Mouse (Mus musculus) forebrain, postnatal 0 days (tissue): ENCODE data around the gene Ncln. TPM values are rescaled to one million over a fixed set of nuclear protein-coding genes. Genes with fewer than 3 reads are reported as not detected.

Experiments used
- ATAC-seq: fragments of 200-750 bp; cut with Nextera tagmentation; 2 replicates; pipeline ENCODE4 v1.8.0; 2017; ENCODE audit warnings: mild to moderate bottlenecking, moderate library complexity
- DNase-seq: peaks from one replicate; pipeline ENCODE4 v3.0.0-alpha.2; 2015
- H3K27ac ChIP-seq: fragments of 300-500 bp; sonication (generic); 2 replicates; pipeline ENCODE4 v1.5.1; 2014; ENCODE audit warnings: low read depth, mild to moderate bottlenecking, antibody characterized with exemption, low read length, moderate library complexity, mixed read lengths
- H3K27me3 ChIP-seq: fragments of 300-500 bp; sonication (generic); 2 replicates; pipeline ENCODE4 v1.6.1; 2014; ENCODE audit warnings: mild to moderate bottlenecking, low read length, mixed read lengths; ENCODE audit not compliant: insufficient read depth
- H3K36me3 ChIP-seq: fragments of 300-500 bp; sonication (generic); 2 replicates; pipeline ENCODE4 v1.6.1; 2014; ENCODE audit warnings: mild to moderate bottlenecking, moderate library complexity; ENCODE audit not compliant: insufficient read depth
- H3K4me1 ChIP-seq: fragments of 300-500 bp; sonication (generic); 2 replicates; pipeline ENCODE4 v1.6.1; 2014; ENCODE audit warnings: antibody characterized with exemption; ENCODE audit not compliant: insufficient read depth
- H3K4me2 ChIP-seq: fragments of 300-500 bp; sonication (generic); 2 replicates; pipeline ENCODE4 v1.6.1; 2014; ENCODE audit warnings: low read depth, mild to moderate bottlenecking, moderate library complexity
- H3K4me3 ChIP-seq: fragments of 300-500 bp; sonication (generic); 2 replicates; pipeline ENCODE4 v1.5.1; 2014; ENCODE audit warnings: low read depth, low read length, mixed read lengths
- H3K9ac ChIP-seq: fragments of 300-500 bp; sonication (generic); 2 replicates; pipeline ENCODE4 v1.6.1; 2014; ENCODE audit warnings: mild to moderate bottlenecking
- H3K9me3 ChIP-seq: fragments of 300-500 bp; sonication (generic); 2 replicates; pipeline ENCODE4 v1.6.1; 2016; ENCODE audit warnings: low read length
- CTCF ChIP-seq: sonication (generic); IDR thresholded peaks from 2 replicates; pipeline ENCODE4 v1.5.1; 2016; ENCODE audit warnings: antibody characterized with exemption, control low read depth, low read depth
- WGBS: fragments of 180-500 bp; shearing (Covaris S2); extraction: QIAGEN DNeasy Blood & Tissue Kit; methylation state at CpG from one replicate; pipeline ENCODE4 v1.1.7; 2014; 5-methylcytosine and 5-hydroxymethylcytosine counted together
- polyA plus RNA-seq: library from polyadenylated mRNA; unstranded; fragments of >200 nt; fragmentation: Nextera tagmentation; extraction: Ambion mirVana; gene quantifications from 2 replicates; pipeline ENCODE4 v1.2.1, GENCODE M21; 2015
- total RNA-seq: library from RNA; depleted of rRNA; stranded (reverse); fragments of >200 nt; gene quantifications from 2 replicates; pipeline ENCODE4 v1.2.3, GENCODE M21; 2014

Gene Ncln
- total and polyA plus RNA-seq, 2 experiments from 2014 or later: 65.0 to 105 TPM

DNA sequence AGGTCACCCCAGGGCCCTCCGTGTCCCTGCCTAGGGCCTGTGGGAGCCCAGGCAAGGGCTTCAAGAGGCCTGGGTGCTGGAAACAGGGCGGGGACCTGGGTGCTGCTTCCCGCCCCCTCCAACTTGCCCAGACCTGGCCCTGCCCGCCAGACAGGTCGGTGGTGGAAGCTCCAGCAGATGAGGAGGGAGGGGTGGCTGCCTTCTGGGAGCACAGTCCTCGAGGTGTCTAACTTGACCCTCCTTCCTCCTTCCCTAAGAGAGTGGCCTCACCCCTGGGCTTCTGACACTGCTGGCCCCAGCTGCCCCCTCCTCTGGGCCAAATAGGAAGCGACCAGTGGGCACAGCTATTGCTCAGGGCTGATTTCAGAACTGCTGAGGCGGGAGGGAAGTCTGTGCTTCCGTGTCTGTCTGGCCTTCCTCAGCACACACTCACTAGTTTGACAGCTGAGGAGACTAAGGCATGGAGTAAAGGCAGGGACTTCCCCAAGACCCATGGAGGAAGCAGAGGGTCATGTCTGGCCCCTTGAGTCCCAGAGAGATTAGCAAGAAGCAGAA, 27.9 kb upstream of the Ncln start, which contains the start of gene Gna15:
Gna15 (minus strand) TSS at position 175 of the 555 bp plus-strand sequence.
- H3K4me3 ChIP-seq: no peak within 1 kb of the TSS
- ATAC-seq (no peak), DNase-seq (no peak)
- no peak within 1 kb of the TSS for H3K9ac ChIP-seq
- H3K36me3 ChIP-seq: peaks cover 14% of the 10 kb centered on the region
- H3K4me1 ChIP-seq: no peaks in the 10 kb centered on the region
- TF ChIP-seq CTCF: no peak
- H3K9me3 ChIP-seq: no peaks in the 10 kb centered on the region
- H3K4me2 ChIP-seq: no peak within 1 kb of the TSS
- no peaks in the 10 kb centered on the region for H3K27me3 ChIP-seq
- no peak within 1 kb of the TSS for H3K27ac ChIP-seq
- WGBS: 30% methylated on average over 9 of the region's 9 CpGs

DNA sequence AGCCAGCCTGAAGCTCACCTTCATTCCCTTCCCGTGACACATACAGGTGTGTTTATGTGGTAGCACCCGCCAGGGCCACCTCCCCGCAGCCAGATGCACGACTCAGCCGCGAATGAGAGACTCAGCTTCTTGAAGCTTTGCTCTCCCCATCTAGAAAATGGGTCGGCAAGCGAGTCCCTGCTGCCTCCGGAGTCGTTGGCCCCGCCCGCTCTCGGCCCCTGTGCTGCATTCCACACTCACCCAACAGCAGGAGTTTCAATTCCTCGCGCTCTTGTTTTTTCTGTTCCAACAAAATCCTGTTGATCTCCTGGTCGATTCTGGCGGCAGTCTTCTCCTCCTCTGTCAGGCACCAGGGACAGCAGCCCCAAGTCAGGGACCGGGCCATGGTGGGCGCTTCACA, 27.4 kb upstream of the Ncln start:
- DNase-seq (no peak), ATAC-seq (no peak)
- Histone ChIP-seq H3K27ac (no peak overlapping the region), H3K36me3 (peaks cover 9% of the 10 kb centered on the region; the same call in 1 of the 2 replicates), H3K4me3 (no peak overlapping the region), H3K4me1 (no peaks in the 10 kb centered on the region), H3K27me3 (no peaks in the 10 kb centered on the region), H3K9me3 (no peaks in the 10 kb centered on the region), H3K9ac (no peak overlapping the region), H3K4me2 (no peak overlapping the region)
- 26% methylated on average over 19 of the region's 19 CpGs for WGBS
- no peak for TF ChIP-seq CTCF

- H3K9ac ChIP-seq: no peak overlapping the region
- TF ChIP-seq CTCF: no peak
- H3K4me2 ChIP-seq: no peak overlapping the region
- H3K27me3 ChIP-seq: no peaks in the 10 kb centered on the region
- H3K4me1 ChIP-seq: no peaks in the 10 kb centered on the region
- no peaks in the 10 kb centered on the region for H3K9me3 ChIP-seq
- no peak overlapping the region for H3K4me3 ChIP-seq
- no peak for DNase-seq
- no peak overlapping the region for H3K27ac ChIP-seq
- WGBS: 80% methylated on average over 6 of the region's 6 CpGs
- peaks cover 5% of the 10 kb centered on the region; the same call in 1 of the 2 replicates for H3K36me3 ChIP-seq
- no peak for ATAC-seq
Observed at GRCm38 (mm10) chr10:81523142-81523541, 26.9 kb upstream of the Ncln start.

GRCm38 (mm10) chr10:81519978-81520365, 23.8 kb upstream of the Ncln start:
- no peak for TF ChIP-seq CTCF
- Histone ChIP-seq H3K4me1 (no peaks in the 10 kb centered on the region), H3K27me3 (no peaks in the 10 kb centered on the region), H3K9me3 (no peaks in the 10 kb centered on the region), H3K4me2 (no peak overlapping the region), H3K9ac (no peak overlapping the region), H3K36me3 (no peaks in the 10 kb centered on the region), H3K4me3 (no peak overlapping the region), H3K27ac (no peak overlapping the region)
- 76% methylated on average over 3 of the region's 3 CpGs for WGBS
- DNase-seq (no peak), ATAC-seq (no peak)

- H3K27me3 ChIP-seq: no peaks in the 10 kb centered on the region
- H3K9me3 ChIP-seq: no peaks in the 10 kb centered on the region
- no peak for ATAC-seq
- no peak overlapping the region for H3K4me3 ChIP-seq
- no peaks in the 10 kb centered on the region for H3K36me3 ChIP-seq
- WGBS: 89% methylated on average over 6 of the region's 6 CpGs
- no peak overlapping the region for H3K9ac ChIP-seq
- TF ChIP-seq CTCF: no peak
- no peaks in the 10 kb centered on the region for H3K4me1 ChIP-seq
- no peak overlapping the region for H3K4me2 ChIP-seq
- no peak overlapping the region for H3K27ac ChIP-seq
- no peak for DNase-seq
Observed at GRCm38 (mm10) chr10:81519227-81519977, 23.2 kb upstream of the Ncln start.

- H3K9ac ChIP-seq: no peak overlapping the region
- H3K4me2 ChIP-seq: no peak overlapping the region
- ATAC-seq (peak; percentile 23; the same call in 1 of the 2 replicates), DNase-seq (peak; percentile 60)
- no peaks in the 10 kb centered on the region for H3K36me3 ChIP-seq
- WGBS: 15% methylated on average over 4 of the region's 4 CpGs
- no peaks in the 10 kb centered on the region for H3K27me3 ChIP-seq
- H3K4me3 ChIP-seq: no peak overlapping the region
- no peaks in the 10 kb centered on the region for H3K9me3 ChIP-seq
- no peak overlapping the region for H3K27ac ChIP-seq
- TF ChIP-seq CTCF: peak; percentile 77
- no peaks in the 10 kb centered on the region for H3K4me1 ChIP-seq
Observed at GRCm38 (mm10) chr10:81518546-81518945, 22.4 kb upstream of the Ncln start.

DNA sequence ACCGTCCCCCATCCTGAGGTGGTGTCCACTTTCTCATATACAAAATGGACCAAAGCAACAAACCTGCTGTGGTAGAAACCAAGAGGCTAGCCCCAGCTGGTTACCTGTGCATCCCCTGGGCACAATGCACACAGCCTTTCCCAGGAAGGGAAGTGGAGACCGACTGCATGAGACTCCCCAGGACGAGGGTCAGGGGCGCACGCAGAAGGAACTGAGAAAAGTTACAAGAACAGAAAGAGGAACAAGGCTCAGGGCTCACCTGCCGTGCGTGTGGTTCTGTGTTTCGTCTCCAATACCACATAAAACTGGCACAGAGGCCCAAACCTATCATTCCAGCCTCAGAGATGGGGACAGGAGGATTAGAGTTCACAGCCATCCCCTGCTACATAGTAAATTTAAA, 21.0 kb upstream of the Ncln start:
- no peaks in the 10 kb centered on the region for H3K9me3 ChIP-seq
- H3K9ac ChIP-seq: no peak overlapping the region
- DNase-seq (no peak), ATAC-seq (no peak)
- H3K36me3 ChIP-seq: no peaks in the 10 kb centered on the region
- H3K4me2 ChIP-seq: no peak overlapping the region
- TF ChIP-seq CTCF: no peak
- H3K27ac ChIP-seq: no peak overlapping the region
- WGBS: 74% methylated on average over 8 of the region's 8 CpGs
- H3K4me1 ChIP-seq: no peaks in the 10 kb centered on the region
- no peak overlapping the region for H3K4me3 ChIP-seq
- no peaks in the 10 kb centered on the region for H3K27me3 ChIP-seq
